Mouse (Mus musculus) c-Kit-negative CD71-positive TER-119-positive erythroid progenitor cells, embryonic 14.5 days (primary cell): ENCODE results near the gene Phyh.
"Not testable (repeated sequence)": the region's sequence is repeated elsewhere in the genome, so short reads cannot be mapped to it uniquely, and the experiment has no call there.

Experiments used
- DNase-seq: peaks from one replicate; pipeline ENCODE4 v3.0.0-alpha.2; 2013; ENCODE audit warnings: low read depth, low spot score

Gene Phyh

GRCm38 (mm10) chr2:4917326-4918021, 1.3 kb upstream of the Phyh start:
- DNase-seq: peak; percentile 27

- DNase-seq: no peak
Observed at GRCm38 (mm10) chr2:4921019-4921418, 2.2 kb downstream of the Phyh start.

GRCm38 (mm10) chr2:4922476-4923164, 3.8 kb downstream of the Phyh start:
- no peak for DNase-seq

- no peak for DNase-seq
Observed at GRCm38 (mm10) chr2:4927391-4927790, 8.6 kb downstream of the Phyh start.

- no peak for DNase-seq
Observed at GRCm38 (mm10) chr2:4929230-4929629, 10.4 kb downstream of the Phyh start.

- DNase-seq: no peak
Observed at GRCm38 (mm10) chr2:4934516-4934915, 15.7 kb downstream of the Phyh start.

- no peak for DNase-seq
Observed at GRCm38 (mm10) chr2:4937931-4938330, 19.1 kb downstream of the Phyh start.

- no peak for DNase-seq
Observed at GRCm38 (mm10) chr2:4940861-4941260, 22.0 kb downstream of the Phyh start.

GRCm38 (mm10) chr2:4949691-4950090, 30.9 kb downstream of the Phyh start:
- DNase-seq: not testable (repeated sequence)

- no peak for DNase-seq
Observed at GRCm38 (mm10) chr2:4950986-4951385, 32.2 kb downstream of the Phyh start.

GRCm38 (mm10) chr2:4954216-4954760, 35.5 kb downstream of the Phyh start:
- no peak for DNase-seq

- DNase-seq: no peak
Observed at GRCm38 (mm10) chr2:4958039-4958438, 39.2 kb downstream of the Phyh start.

- no peak for DNase-seq
Observed at GRCm38 (mm10) chr2:4967806-4968205, 49.0 kb downstream of the Phyh start.

- DNase-seq: no peak
Observed at GRCm38 (mm10) chr2:4969083-4969482, 50.3 kb downstream of the Phyh start.

- DNase-seq: no peak
Observed at GRCm38 (mm10) chr2:4975807-4976206, 57.0 kb downstream of the Phyh start, which contains the start of gene Ucma. Gene Ucma (plus strand): TSS chr2:4976122.

- DNase-seq: no peak
Observed at GRCm38 (mm10) chr2:4978091-4978490, 59.3 kb downstream of the Phyh start.

GRCm38 (mm10) chr2:4983987-4984386, 65.2 kb downstream of the Phyh start:
- DNase-seq: no peak

GRCm38 (mm10) chr2:4985000-4985399, 66.2 kb downstream of the Phyh start:
- no peak for DNase-seq

- no peak for DNase-seq
Observed at GRCm38 (mm10) chr2:4986798-4987197, 68.0 kb downstream of the Phyh start.

- no peak for DNase-seq
Observed at GRCm38 (mm10) chr2:4987388-4988180, 68.8 kb downstream of the Phyh start.
